Mouse (Mus musculus): Measurements from ENCODE around the gene AU022252. TPM values are rescaled to one million over a fixed set of nuclear protein-coding genes. Genes with fewer than 3 reads are reported as not detected.

Gene AU022252
- polyA plus RNA-seq, 1 experiment = 15.2 TPM

GRCm38 (mm10) chr4:119177702-119178101 is 54.8 kb downstream of the AU022252 start:
- TF ChIP-seq GATA1 (IDR thresholded peaks at IDR 0.05; ENCODE audit: low read length) = no peak

DNA sequence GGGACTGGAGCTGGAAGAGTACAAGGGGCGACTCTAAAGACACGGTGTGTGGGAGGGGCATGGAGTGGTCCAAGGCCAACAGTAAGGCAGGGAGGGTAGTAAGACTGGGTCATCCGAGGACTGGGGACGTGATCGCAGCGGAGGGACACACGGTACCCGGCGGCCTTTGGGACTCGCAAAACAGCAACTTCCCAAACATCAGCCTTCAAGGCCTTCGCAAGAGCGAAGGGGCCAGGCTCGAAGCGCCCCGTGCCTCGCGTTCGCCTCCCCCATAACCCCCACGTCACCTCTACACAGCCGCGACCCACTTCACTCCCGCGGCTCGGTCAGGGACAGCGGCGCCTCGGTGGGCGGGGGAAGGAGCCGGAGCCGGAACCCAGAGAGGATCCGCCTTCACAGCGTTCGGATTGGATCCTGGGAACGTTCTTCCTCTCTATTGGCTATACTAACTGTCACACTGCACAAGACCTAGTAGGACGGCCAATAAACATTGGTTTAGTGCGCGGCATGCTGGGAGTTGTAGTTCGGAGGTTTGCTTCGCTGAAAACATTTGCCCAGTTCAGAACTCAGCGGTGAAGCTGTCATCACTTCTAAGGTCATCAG is 58.6 kb downstream of the AU022252 start, which contains the start of gene Zfp691:
TSS of gene Zfp691 (minus strand) at position 345 of the 603 bp plus-strand sequence.
- TF ChIP-seq GATA1 (IDR thresholded peaks at IDR 0.05; ENCODE audit: low read length) = no peak

GRCm38 (mm10) chr4:119172919-119173650 is 59.4 kb downstream of the AU022252 start:
- no peak for TF ChIP-seq GATA1 (IDR thresholded peaks at IDR 0.05; ENCODE audit: low read length)

DNA sequence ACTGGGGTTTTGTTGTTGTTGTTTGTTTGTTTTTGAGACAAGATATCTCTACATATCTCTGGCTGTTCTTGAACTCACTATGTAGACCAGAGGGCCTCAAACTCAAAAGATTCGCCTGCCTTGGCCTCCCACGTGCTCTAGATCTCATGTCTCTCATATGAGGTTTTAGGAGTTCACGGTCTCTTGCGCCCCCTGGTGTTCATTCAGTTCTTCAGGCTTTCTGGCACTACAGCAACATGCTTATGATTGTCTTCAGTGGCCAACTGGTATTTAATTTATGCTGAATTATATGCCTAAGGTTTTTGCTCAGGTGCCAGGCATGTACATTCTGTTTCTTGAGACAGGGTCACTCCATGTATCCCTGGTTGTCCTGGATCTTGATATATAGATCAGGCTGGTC is 64.8 kb downstream of the AU022252 start:
- TF ChIP-seq GATA1 (IDR thresholded peaks at IDR 0.05; ENCODE audit: low read length) = no peak

- no peak for TF ChIP-seq GATA1 (IDR thresholded peaks at IDR 0.05; ENCODE audit: low read length)
Observed at GRCm38 (mm10) chr4:119167068-119167467, 65.4 kb downstream of the AU022252 start.

DNA sequence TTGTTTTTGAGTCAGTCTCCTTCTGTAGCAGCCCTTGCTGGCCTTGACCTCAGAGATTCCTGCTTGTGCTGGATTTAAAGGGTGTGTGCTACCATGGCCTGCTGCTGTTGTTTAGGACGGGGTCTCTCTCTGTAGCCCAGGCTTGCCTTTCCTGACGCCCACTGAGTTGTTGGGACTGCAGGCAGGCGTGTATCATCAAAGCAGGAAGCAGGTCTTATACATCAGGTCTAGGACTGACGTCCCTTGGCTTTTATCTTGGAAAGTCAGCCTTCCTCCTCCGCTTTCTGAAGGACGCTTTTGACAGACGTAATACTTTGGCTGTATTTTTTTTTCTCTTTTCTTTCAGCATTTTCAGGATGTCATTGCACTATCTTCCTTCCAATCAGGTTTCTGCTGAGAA is 66.6 kb downstream of the AU022252 start:
- no peak for TF ChIP-seq GATA1 (IDR thresholded peaks at IDR 0.05; ENCODE audit: low read length)

GRCm38 (mm10) chr4:119162990-119163389 is 69.5 kb downstream of the AU022252 start:
- no peak for TF ChIP-seq GATA1 (IDR thresholded peaks at IDR 0.05; ENCODE audit: low read length)

- no peak for TF ChIP-seq GATA1 (IDR thresholded peaks at IDR 0.05; ENCODE audit: low read length)
Observed at GRCm38 (mm10) chr4:119161358-119161757, 71.2 kb downstream of the AU022252 start.

GRCm38 (mm10) chr4:119157891-119158290 is 74.6 kb downstream of the AU022252 start:
- TF ChIP-seq GATA1 (IDR thresholded peaks at IDR 0.05; ENCODE audit: low read length) = no peak

DNA sequence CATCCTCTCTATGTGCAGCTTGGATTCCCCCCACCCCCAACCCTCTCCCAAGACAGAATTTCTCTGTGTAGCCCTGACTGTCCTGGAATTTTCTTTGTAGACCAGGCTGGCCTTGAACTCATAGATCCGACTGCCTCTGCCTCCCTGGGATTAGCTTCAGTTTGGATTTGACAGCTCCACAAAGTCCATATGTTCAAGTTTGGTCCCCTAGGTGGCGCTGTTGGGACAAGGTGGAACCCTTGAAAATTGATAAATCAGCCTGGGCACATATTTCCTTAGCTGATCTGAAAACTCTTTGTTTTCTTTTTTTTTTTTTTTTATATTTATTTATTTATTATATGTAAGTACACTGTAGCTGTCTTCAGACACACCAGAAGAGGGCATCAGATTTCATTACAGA is 75.3 kb downstream of the AU022252 start:
- no peak for TF ChIP-seq GATA1 (IDR thresholded peaks at IDR 0.05; ENCODE audit: low read length)

Other genes with a start within 250 kb of the AU022252 start
- gene Slc2a1, start 124.0 kb downstream of the AU022252 start, polyA plus RNA-seq (2012) = 62.4 and 63.7 TPM in 2 replicates
- gene Zfp691, start 58.5 kb downstream of the AU022252 start, polyA plus RNA-seq (2012) = 10.8 and 14.3 TPM in 2 replicates
- 88.5 and 109 TPM in 2 replicates for gene Ermap, start 42.7 kb downstream of the AU022252 start, polyA plus RNA-seq (2012)
- gene Svbp, start 37.4 kb downstream of the AU022252 start, polyA plus RNA-seq (2012) = 446 and 491 TPM in 2 replicates
- gene Tmem269, start 14.5 kb downstream of the AU022252 start, polyA plus RNA-seq (2012) = not detected in 2 replicates
- 7.2 and 8.1 TPM in 2 replicates for gene P3h1, start 203 bp upstream of the AU022252 start, polyA plus RNA-seq (2012)
- gene Cldn19, start 22.7 kb upstream of the AU022252 start, polyA plus RNA-seq (2012) = not detected in 2 replicates
- gene Ybx1, start 61.9 kb upstream of the AU022252 start, polyA plus RNA-seq (2012) = 2,530 and 2,672 TPM in 2 replicates
- gene Ppih, start 87.8 kb upstream of the AU022252 start, polyA plus RNA-seq (2012) = 2.6 and 4.2 TPM in 2 replicates
- not detected in 2 replicates for gene Ccdc30, start 182.8 kb upstream of the AU022252 start, polyA plus RNA-seq (2012)
- gene Ppcs, start 189.7 kb upstream of the AU022252 start, polyA plus RNA-seq (2012) = 15.0 and 15.6 TPM in 2 replicates
- gene Zmynd12, start 190.1 kb upstream of the AU022252 start, polyA plus RNA-seq (2012) = 0.09 and 0.14 TPM in 2 replicates